Mouse (Mus musculus): ENCODE measurements around the gene Pex11b.
"Not testable (repeated sequence)": the region's sequence is repeated elsewhere in the genome, so short reads cannot be mapped to it uniquely, and the experiment has no call there.

Pex11b gene

GRCm38 (mm10) chr3:96623201-96623600 lies 12.0 kb upstream of the Pex11b start:
- DNase-seq (ENCODE audit: low read depth) = no peak

GRCm38 (mm10) chr3:96629729-96630600 lies 5.2 kb upstream of the Pex11b start, which contains the start of gene Rbm8a:
Rbm8a (plus strand) TSS chr3:96629933.
- DNase-seq (ENCODE audit: low read depth) = peak; percentile 99

- no peak for DNase-seq (ENCODE audit: low read depth)
Observed at GRCm38 (mm10) chr3:96632058-96632457, 3.1 kb upstream of the Pex11b start.

- DNase-seq (ENCODE audit: low read depth) = peak; percentile 13
Observed at GRCm38 (mm10) chr3:96634015-96634414, 1.2 kb upstream of the Pex11b start.

- peak; percentile 16 for DNase-seq (ENCODE audit: low read depth)
Observed at GRCm38 (mm10) chr3:96635906-96636305, 730 bp downstream of the Pex11b start.

GRCm38 (mm10) chr3:96636448-96636847 lies 1.3 kb downstream of the Pex11b start:
- DNase-seq (ENCODE audit: low read depth) = no peak

- peak; percentile 61 for DNase-seq (ENCODE audit: low read depth)
Observed at GRCm38 (mm10) chr3:96639219-96639618, 4.0 kb downstream of the Pex11b start.

GRCm38 (mm10) chr3:96645018-96645649 lies 10.0 kb downstream of the Pex11b start, which contains the start of gene Itga10:
Itga10 (plus strand) TSS chr3:96645584.
- DNase-seq (ENCODE audit: low read depth) = peak; percentile 28

GRCm38 (mm10) chr3:96647365-96647764 lies 12.2 kb downstream of the Pex11b start:
- no peak for DNase-seq (ENCODE audit: low read depth)

GRCm38 (mm10) chr3:96660901-96661300 lies 25.7 kb downstream of the Pex11b start:
- no peak for DNase-seq (ENCODE audit: low read depth)

GRCm38 (mm10) chr3:96662731-96663316 lies 27.6 kb downstream of the Pex11b start:
- DNase-seq (ENCODE audit: low read depth) = no peak

- DNase-seq (ENCODE audit: low read depth) = peak; percentile 64
Observed at GRCm38 (mm10) chr3:96663432-96664239, 28.5 kb downstream of the Pex11b start.

GRCm38 (mm10) chr3:96665732-96666363 lies 30.7 kb downstream of the Pex11b start:
- not testable (repeated sequence) for DNase-seq (ENCODE audit: low read depth)

GRCm38 (mm10) chr3:96666916-96667315 lies 31.7 kb downstream of the Pex11b start:
- no peak for DNase-seq (ENCODE audit: low read depth)

GRCm38 (mm10) chr3:96667316-96667715 lies 32.1 kb downstream of the Pex11b start:
- DNase-seq (ENCODE audit: low read depth) = no peak

GRCm38 (mm10) chr3:96668424-96669067 lies 33.4 kb downstream of the Pex11b start:
- DNase-seq (ENCODE audit: low read depth) = no peak

- DNase-seq (ENCODE audit: low read depth) = peak; percentile 77
Observed at GRCm38 (mm10) chr3:96669727-96670468, 34.7 kb downstream of the Pex11b start, which contains the start of gene Ankrd35. Ankrd35 (plus strand) TSS chr3:96670131.

GRCm38 (mm10) chr3:96671519-96671918 lies 36.3 kb downstream of the Pex11b start:
- DNase-seq (ENCODE audit: low read depth) = no peak

GRCm38 (mm10) chr3:96673514-96673913 lies 38.3 kb downstream of the Pex11b start:
- no peak for DNase-seq (ENCODE audit: low read depth)

- no peak for DNase-seq (ENCODE audit: low read depth)
Observed at GRCm38 (mm10) chr3:96674442-96674841, 39.3 kb downstream of the Pex11b start.
